ENCODE assay signal across 26 mouse cellular contexts in the genomic region with DNA sequence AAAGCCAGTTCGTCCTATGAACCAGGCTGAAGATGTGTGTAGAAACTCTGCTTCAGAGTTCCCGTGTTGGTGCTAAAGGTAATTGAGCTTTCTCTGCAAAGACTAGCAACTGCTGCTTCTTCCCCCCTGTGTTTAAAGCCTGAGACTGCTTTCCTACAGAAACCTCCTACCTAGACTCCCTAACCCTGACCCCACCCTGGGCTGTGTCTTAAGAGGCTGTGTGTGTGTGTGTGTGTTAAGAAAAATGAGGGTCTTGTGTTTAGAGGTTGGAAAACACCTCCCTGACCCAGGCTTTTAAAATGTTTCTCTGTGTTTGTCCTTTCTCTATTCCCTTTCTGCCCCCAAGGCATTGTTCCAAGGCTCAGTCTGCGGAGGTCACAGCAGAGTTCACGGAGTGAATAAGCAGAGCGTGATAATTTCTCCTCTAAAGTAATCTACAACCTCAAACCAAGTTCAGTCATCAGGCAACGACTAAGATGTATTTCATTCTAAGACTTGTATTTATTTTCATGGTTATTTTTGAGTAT.
DNase-seq lines count a peak whose midpoint lies in the region; ATAC-seq and TF ChIP-seq lines count a peak whose summit lies in the region.
"Had no signal": no experiment of that assay in that cellular context is flagged by ENCODE, and none has a peak within 500 bp of the region (broad histone marks: within the 10 kb centered on the region; RNA-seq: fewer than 3 reads in every experiment).

No protein-coding gene starts in this region.

- ATAC-seq in hindbrain, embryonic 11.5 days (ENCODE audit: low FRiP score), result peak; percentile 57
- ATAC-seq in hindbrain, postnatal 0 days, result no peak
- ATAC-seq in neural tube, embryonic 15.5 days (ENCODE audit: low FRiP score), result no peak
- peak; percentile 62; the same call in 1 of the 2 replicates for ATAC-seq in embryonic facial prominence, embryonic 11.5 days (replicated peaks; ENCODE audit: insufficient number of reproducible peaks, low FRiP score, low TSS enrichment, low read depth)
- ATAC-seq: forebrain, embryonic 15.5 days; hindbrain, embryonic 16.5 days; intestine, embryonic 16.5 days had no signal

- peaks cover 4% of the 10 kb centered on the region; the same call in 1 of the 2 replicates for H3K4me1 ChIP-seq in hindbrain, embryonic 11.5 days (replicated peaks; ENCODE audit: control insufficient read depth, insufficient read depth, low read length)
- no peaks in the 10 kb centered on the region for H3K4me1 ChIP-seq in hindbrain, postnatal 0 days (ENCODE audit: insufficient read depth, low read length)
- peaks cover 7% of the 10 kb centered on the region for H3K4me1 ChIP-seq in neural tube, embryonic 15.5 days
- H3K4me1 ChIP-seq in embryonic facial prominence, embryonic 11.5 days (ENCODE audit: control insufficient read depth, insufficient read depth, low read length), result no peaks in the 10 kb centered on the region
- H3K4me1 ChIP-seq: embryonic facial prominence, embryonic 13.5 days; forebrain, embryonic 15.5 days; limb, embryonic 15.5 days; megakaryocyte, embryonic 14.5 days had no signal

- H3K4me3 ChIP-seq in hindbrain, embryonic 11.5 days (ENCODE audit: low read depth, low read length), result no peak overlapping the region
- no peak overlapping the region for H3K4me3 ChIP-seq in hindbrain, postnatal 0 days (ENCODE audit: low read length)
- H3K4me3 ChIP-seq in neural tube, embryonic 15.5 days (replicated peaks), result no peak overlapping the region
- no peak overlapping the region for H3K4me3 ChIP-seq in embryonic facial prominence, embryonic 11.5 days (ENCODE audit: low read depth, low read length)
- H3K4me3 ChIP-seq: embryonic facial prominence, embryonic 13.5 days; erythroblast, embryonic 14.5 days; forebrain, embryonic 15.5 days; limb, embryonic 15.5 days; megakaryocyte, embryonic 14.5 days had no signal

- H3K36me3 ChIP-seq in hindbrain, embryonic 11.5 days (ENCODE audit: control insufficient read depth, insufficient read depth, low read length), result no peaks in the 10 kb centered on the region
- H3K36me3 ChIP-seq in hindbrain, postnatal 0 days (ENCODE audit: insufficient read depth, low read length), result no peaks in the 10 kb centered on the region
- H3K36me3 ChIP-seq in neural tube, embryonic 15.5 days, result no peaks in the 10 kb centered on the region
- H3K36me3 ChIP-seq in embryonic facial prominence, embryonic 11.5 days (replicated peaks; ENCODE audit: control insufficient read depth, insufficient read depth, low read depth, low read length), result no peaks in the 10 kb centered on the region
- H3K36me3 ChIP-seq: embryonic facial prominence, embryonic 13.5 days; forebrain, embryonic 15.5 days; limb, embryonic 15.5 days had no signal

- WGBS in hindbrain, embryonic 11.5 days, result 25% methylated on average over 6 of the region's 6 CpGs
- WGBS in hindbrain, postnatal 0 days, result 22% methylated on average over 6 of the region's 6 CpGs
- 14% methylated on average over 6 of the region's 6 CpGs for WGBS in neural tube, embryonic 15.5 days
- 19% methylated on average over 6 of the region's 6 CpGs for WGBS in embryonic facial prominence, embryonic 11.5 days

- no peak overlapping the region for H3K9ac ChIP-seq in hindbrain, embryonic 11.5 days (ENCODE audit: low read depth, low read length)
- no peak overlapping the region for H3K9ac ChIP-seq in hindbrain, postnatal 0 days (replicated peaks; ENCODE audit: low read length)
- no peak overlapping the region for H3K9ac ChIP-seq in neural tube, embryonic 15.5 days (replicated peaks)
- H3K9ac ChIP-seq in embryonic facial prominence, embryonic 11.5 days (replicated peaks; ENCODE audit: low read length), result no peak overlapping the region
- H3K9ac ChIP-seq: embryonic facial prominence, embryonic 13.5 days; forebrain, embryonic 15.5 days; limb, embryonic 15.5 days; liver, embryonic 14.5 days; lung, embryonic 14.5 days had no signal

- no peaks in the 10 kb centered on the region for H3K9me3 ChIP-seq in hindbrain, embryonic 11.5 days (ENCODE audit: control insufficient read depth, low read length)
- H3K9me3 ChIP-seq in hindbrain, postnatal 0 days (ENCODE audit: low read length), result no peaks in the 10 kb centered on the region
- no peaks in the 10 kb centered on the region for H3K9me3 ChIP-seq in neural tube, embryonic 15.5 days (replicated peaks)
- no peaks in the 10 kb centered on the region for H3K9me3 ChIP-seq in embryonic facial prominence, embryonic 11.5 days (replicated peaks; ENCODE audit: control insufficient read depth, low read length)
- H3K9me3 ChIP-seq: embryonic facial prominence, embryonic 13.5 days; forebrain, embryonic 15.5 days; limb, embryonic 15.5 days had no signal

- DNase-seq in hindbrain, embryonic 11.5 days (ENCODE audit: low spot score), result peak; percentile 34
- no peak for DNase-seq in hindbrain, postnatal 0 days (ENCODE audit: low spot score)
- peak; percentile 16 for DNase-seq in neural tube, embryonic 10.5 days (ENCODE audit: extremely low spot score, low spot score)
- peak; percentile 51 for DNase-seq in embryonic facial prominence, embryonic 11.5 days (ENCODE audit: low spot score)
- no peak for DNase-seq in adrenal gland, adult 2 months
- no peak for DNase-seq in right cerebral cortex, postnatal 10 days (ENCODE audit: low spot score in 2 of 2)
- no peak for DNase-seq in lung, postnatal 10 days
- DNase-seq: cerebellum, adult 11-12 months; cerebellum, postnatal 25 days; gastrocnemius, postnatal 14 days; heart, postnatal 14 days; left cerebral cortex, postnatal 4 days; lung, embryonic 14.5 days; lung, postnatal 36 days; thymus, adult 2 months; thymus, postnatal 4 days had no signal

- no peak overlapping the region for H3K4me2 ChIP-seq in hindbrain, embryonic 11.5 days (replicated peaks; ENCODE audit: low read depth, low read length)
- H3K4me2 ChIP-seq in hindbrain, postnatal 0 days (ENCODE audit: low read depth, low read length), result no peak overlapping the region
- no peak overlapping the region for H3K4me2 ChIP-seq in neural tube, embryonic 15.5 days
- H3K4me2 ChIP-seq in embryonic facial prominence, embryonic 11.5 days (ENCODE audit: low read depth, low read length), result no peak overlapping the region
- H3K4me2 ChIP-seq: embryonic facial prominence, embryonic 13.5 days; forebrain, embryonic 15.5 days; heart, embryonic 11.5 days; limb, embryonic 15.5 days; lung, embryonic 14.5 days had no signal

- TF ChIP-seq CTCF in hindbrain, postnatal 0 days (IDR thresholded peaks at IDR 0.05; ENCODE audit: low read depth), result no peak

- H3K27ac ChIP-seq in hindbrain, embryonic 11.5 days (ENCODE audit: low read depth, low read length), result no peak overlapping the region
- no peak overlapping the region for H3K27ac ChIP-seq in hindbrain, postnatal 0 days
- no peak overlapping the region for H3K27ac ChIP-seq in neural tube, embryonic 15.5 days (replicated peaks)
- H3K27ac ChIP-seq in embryonic facial prominence, embryonic 11.5 days (replicated peaks; ENCODE audit: low read depth, low read length), result no peak overlapping the region
- H3K27ac ChIP-seq: embryonic facial prominence, embryonic 13.5 days; forebrain, embryonic 15.5 days; limb, embryonic 15.5 days; liver, embryonic 14.5 days had no signal

- no peaks in the 10 kb centered on the region for H3K27me3 ChIP-seq in hindbrain, embryonic 11.5 days (ENCODE audit: control insufficient read depth, insufficient read depth, low read length)
- H3K27me3 ChIP-seq in hindbrain, postnatal 0 days (ENCODE audit: insufficient read depth, low read length), result no peaks in the 10 kb centered on the region
- H3K27me3 ChIP-seq in neural tube, embryonic 15.5 days (replicated peaks), result no peaks in the 10 kb centered on the region
- no peaks in the 10 kb centered on the region; the same call in 1 of the 2 replicates for H3K27me3 ChIP-seq in embryonic facial prominence, embryonic 11.5 days (ENCODE audit: control insufficient read depth, insufficient read depth, low read length)
- H3K27me3 ChIP-seq: embryonic facial prominence, embryonic 13.5 days; forebrain, embryonic 15.5 days; limb, embryonic 15.5 days; megakaryocyte, embryonic 14.5 days had no signal

Comparison
In these comparisons a context has a peak if more than half of its experiments do, and no peak if none do; other contexts are left out.
1. ATAC-seq: peak in hindbrain, embryonic 11.5 days (single experiment) and embryonic facial prominence, embryonic 11.5 days (single experiment); none in hindbrain, postnatal 0 days (single experiment) and neural tube, embryonic 15.5 days (single experiment).
2. DNase-seq: peak in hindbrain, embryonic 11.5 days (single experiment), neural tube, embryonic 10.5 days (single experiment) and embryonic facial prominence, embryonic 11.5 days (single experiment); none in hindbrain, postnatal 0 days (single experiment), adrenal gland, adult 2 months (single experiment), right cerebral cortex, postnatal 10 days (0 of 2) and lung, postnatal 10 days (single experiment).